Mouse (Mus musculus): ENCODE measurements around the gene Rptn. TPM values are rescaled to one million over a fixed set of nuclear protein-coding genes. Genes with fewer than 3 reads are reported as not detected.
"Not testable (repeated sequence)": the region's sequence is repeated elsewhere in the genome, so short reads cannot be mapped to it uniquely, and the experiment has no call there.

The Rptn gene
- total RNA-seq (2015; ENCODE audit: low replicate concordance) (not detected in 2 replicates), total RNA-seq (2017; ENCODE audit: low replicate concordance) (not detected in 2 replicates)

- ATAC-seq (replicated peaks; ENCODE audit: low FRiP score, poor library complexity, severe bottlenecking): no peak
Measured at GRCm38 (mm10) chr3:93393366-93393765, at the start of gene Rptn. Gene Rptn (plus strand): TSS chr3:93393699.

- no peak for ATAC-seq (replicated peaks; ENCODE audit: low FRiP score, poor library complexity, severe bottlenecking)
Measured at GRCm38 (mm10) chr3:93346896-93347295, 46.6 kb upstream of the Rptn start.

GRCm38 (mm10) chr3:93360045-93360444 lies 33.5 kb upstream of the Rptn start:
- ATAC-seq (replicated peaks; ENCODE audit: low FRiP score, poor library complexity, severe bottlenecking): no peak

GRCm38 (mm10) chr3:93361933-93362574 lies 31.4 kb upstream of the Rptn start:
- ATAC-seq (replicated peaks; ENCODE audit: low FRiP score, poor library complexity, severe bottlenecking): no peak

- ATAC-seq (replicated peaks; ENCODE audit: low FRiP score, poor library complexity, severe bottlenecking): no peak
Measured at GRCm38 (mm10) chr3:93366966-93367575, 26.4 kb upstream of the Rptn start.

GRCm38 (mm10) chr3:93368171-93368570 lies 25.3 kb upstream of the Rptn start:
- ATAC-seq (replicated peaks; ENCODE audit: low FRiP score, poor library complexity, severe bottlenecking): no peak

- ATAC-seq (replicated peaks; ENCODE audit: low FRiP score, poor library complexity, severe bottlenecking): no peak
Measured at GRCm38 (mm10) chr3:93373416-93373815, 20.1 kb upstream of the Rptn start.

GRCm38 (mm10) chr3:93375196-93375595 lies 18.3 kb upstream of the Rptn start:
- ATAC-seq (replicated peaks; ENCODE audit: low FRiP score, poor library complexity, severe bottlenecking): no peak

- ATAC-seq (replicated peaks; ENCODE audit: low FRiP score, poor library complexity, severe bottlenecking): no peak
Measured at GRCm38 (mm10) chr3:93375601-93376000, 17.9 kb upstream of the Rptn start.

- no peak for ATAC-seq (replicated peaks; ENCODE audit: low FRiP score, poor library complexity, severe bottlenecking)
Measured at GRCm38 (mm10) chr3:93378146-93378545, 15.4 kb upstream of the Rptn start.

GRCm38 (mm10) chr3:93403936-93404335 lies 10.4 kb downstream of the Rptn start:
- ATAC-seq (replicated peaks; ENCODE audit: low FRiP score, poor library complexity, severe bottlenecking): no peak

- no peak for ATAC-seq (replicated peaks; ENCODE audit: low FRiP score, poor library complexity, severe bottlenecking)
Measured at GRCm38 (mm10) chr3:93406992-93407391, 13.5 kb downstream of the Rptn start.

GRCm38 (mm10) chr3:93411905-93412304 lies 18.4 kb downstream of the Rptn start:
- ATAC-seq (replicated peaks; ENCODE audit: low FRiP score, poor library complexity, severe bottlenecking): no peak

GRCm38 (mm10) chr3:93431673-93432072 lies 38.2 kb downstream of the Rptn start:
- no peak for ATAC-seq (replicated peaks; ENCODE audit: low FRiP score, poor library complexity, severe bottlenecking)

- no peak for ATAC-seq (replicated peaks; ENCODE audit: low FRiP score, poor library complexity, severe bottlenecking)
Measured at GRCm38 (mm10) chr3:93442030-93442429, 48.5 kb downstream of the Rptn start, which contains the start of gene Tchh. Gene Tchh (plus strand): TSS chr3:93442330.

GRCm38 (mm10) chr3:93443501-93444101 lies 50.1 kb downstream of the Rptn start:
- no peak for ATAC-seq (replicated peaks; ENCODE audit: low FRiP score, poor library complexity, severe bottlenecking)

GRCm38 (mm10) chr3:93444343-93445164 lies 51.1 kb downstream of the Rptn start:
- ATAC-seq (replicated peaks; ENCODE audit: low FRiP score, poor library complexity, severe bottlenecking): no peak

GRCm38 (mm10) chr3:93445165-93445705 lies 51.7 kb downstream of the Rptn start:
- ATAC-seq (replicated peaks; ENCODE audit: low FRiP score, poor library complexity, severe bottlenecking): no peak

- no peak for ATAC-seq (replicated peaks; ENCODE audit: low FRiP score, poor library complexity, severe bottlenecking)
Measured at GRCm38 (mm10) chr3:93446128-93446755, 52.7 kb downstream of the Rptn start.

- not testable (repeated sequence) for ATAC-seq (replicated peaks; ENCODE audit: low FRiP score, poor library complexity, severe bottlenecking)
Measured at GRCm38 (mm10) chr3:93446756-93447137, 53.2 kb downstream of the Rptn start.

Measured in erythroblast, adult 5-6 weeks (primary cell).